Mouse (Mus musculus) 416B (cell line): Measurements from ENCODE around the gene Bnc2.

Experiments
- DNase-seq: peaks from one replicate; pipeline ENCODE4 v3.0.0; 2011; ENCODE audit warnings: low read depth

The Bnc2 gene

GRCm38 (mm10) chr4:84507551-84507950 lies 167.5 kb downstream of the Bnc2 start:
- no peak for DNase-seq

GRCm38 (mm10) chr4:84502581-84503269 lies 172.3 kb downstream of the Bnc2 start:
- no peak for DNase-seq

GRCm38 (mm10) chr4:84500796-84501349 lies 174.2 kb downstream of the Bnc2 start:
- no peak for DNase-seq

- DNase-seq = no peak
Observed at GRCm38 (mm10) chr4:84500259-84500658, 174.8 kb downstream of the Bnc2 start.

- DNase-seq = no peak
Observed at GRCm38 (mm10) chr4:84498469-84498868, 176.6 kb downstream of the Bnc2 start.

DNA sequence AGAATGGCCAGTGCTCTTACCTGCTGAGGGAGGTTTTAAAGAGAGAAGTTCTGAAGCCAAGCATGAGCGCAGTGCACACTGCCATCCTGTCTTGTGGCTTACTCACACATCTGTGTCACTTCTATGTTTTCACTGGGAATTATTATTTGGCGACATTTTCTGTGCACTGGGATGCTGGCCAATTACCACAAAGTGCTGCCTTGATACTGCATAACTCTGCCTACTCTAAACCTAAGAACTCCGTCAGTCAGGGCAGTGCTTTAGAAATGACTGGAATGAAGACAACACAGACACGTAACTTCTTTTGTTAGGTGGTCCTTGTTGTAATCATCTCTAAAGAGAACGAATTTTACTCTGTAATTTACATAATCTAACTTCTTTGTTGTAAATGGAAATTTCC lies 186.8 kb downstream of the Bnc2 start:
- no peak for DNase-seq

- no peak for DNase-seq
Observed at GRCm38 (mm10) chr4:84482680-84483079, 192.4 kb downstream of the Bnc2 start.

GRCm38 (mm10) chr4:84472643-84473042 lies 202.4 kb downstream of the Bnc2 start:
- no peak for DNase-seq

GRCm38 (mm10) chr4:84470106-84470885 lies 204.8 kb downstream of the Bnc2 start:
- DNase-seq = no peak

DNA sequence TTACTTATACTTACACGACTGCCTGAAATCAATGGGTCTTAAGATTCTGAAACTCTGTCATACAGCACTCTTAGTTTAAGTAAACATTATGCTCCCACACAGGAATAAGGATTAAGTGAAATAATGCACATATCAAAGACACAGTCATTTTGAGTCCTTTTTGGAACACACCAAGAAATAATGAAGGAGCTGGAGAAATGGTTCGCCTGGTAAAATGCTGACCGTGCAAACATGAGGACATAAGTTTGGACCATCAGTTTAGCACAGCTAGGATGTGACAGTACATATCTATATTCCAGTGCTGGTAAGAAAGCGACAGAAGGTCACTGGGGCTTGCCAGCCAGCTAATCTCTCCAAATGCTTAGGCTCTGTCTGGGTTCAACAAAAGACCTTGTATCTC lies 205.7 kb downstream of the Bnc2 start:
- DNase-seq = no peak

DNA sequence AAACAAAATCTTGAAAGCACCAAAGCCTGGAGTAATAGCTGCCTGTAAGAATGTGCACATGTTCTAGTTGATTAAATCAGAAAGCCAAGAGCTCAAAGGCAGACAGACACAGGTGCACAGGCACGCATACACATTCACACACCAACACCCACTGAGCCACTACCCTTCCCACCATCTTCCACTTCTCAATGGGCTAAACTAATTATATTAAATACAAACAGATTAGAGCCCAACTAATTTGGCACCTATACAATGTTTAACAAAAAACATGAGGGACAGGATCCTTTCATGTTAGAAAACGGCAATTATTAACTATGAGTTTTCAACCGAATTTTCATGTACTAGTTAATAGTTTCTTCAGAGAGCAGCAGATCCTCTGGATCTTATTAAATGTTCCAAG lies 207.4 kb downstream of the Bnc2 start:
- no peak for DNase-seq

GRCm38 (mm10) chr4:84458218-84458560 lies 216.9 kb downstream of the Bnc2 start:
- DNase-seq = no peak

- DNase-seq = no peak
Observed at GRCm38 (mm10) chr4:84457512-84458217, 217.4 kb downstream of the Bnc2 start.

DNA sequence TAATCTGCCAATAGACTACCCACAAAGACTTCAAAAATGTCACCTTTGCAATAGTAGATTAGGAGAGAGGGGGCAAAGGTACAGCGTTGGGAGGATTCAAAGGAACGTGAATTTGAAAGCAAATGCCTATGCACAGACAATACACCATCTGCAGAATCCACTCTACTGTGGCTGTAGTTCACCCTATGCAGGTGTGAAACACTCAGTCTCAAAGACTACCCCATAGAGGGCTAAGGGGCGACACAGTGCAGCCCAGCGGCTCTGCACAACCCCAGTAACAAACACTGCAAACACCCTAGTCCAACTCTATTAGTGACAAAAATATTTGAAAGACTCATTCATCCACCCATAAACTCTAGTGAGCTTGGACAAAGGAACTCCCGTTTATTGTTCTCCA lies 218.2 kb downstream of the Bnc2 start:
- no peak for DNase-seq

- DNase-seq = no peak
Observed at GRCm38 (mm10) chr4:84456198-84456852, 218.8 kb downstream of the Bnc2 start.

- no peak for DNase-seq
Observed at GRCm38 (mm10) chr4:84454493-84454892, 220.6 kb downstream of the Bnc2 start.

- no peak for DNase-seq
Observed at GRCm38 (mm10) chr4:84453586-84453985, 221.5 kb downstream of the Bnc2 start.

GRCm38 (mm10) chr4:84452642-84453041 lies 222.4 kb downstream of the Bnc2 start:
- no peak for DNase-seq

- DNase-seq = no peak
Observed at GRCm38 (mm10) chr4:84449246-84450005, 225.6 kb downstream of the Bnc2 start.

DNA sequence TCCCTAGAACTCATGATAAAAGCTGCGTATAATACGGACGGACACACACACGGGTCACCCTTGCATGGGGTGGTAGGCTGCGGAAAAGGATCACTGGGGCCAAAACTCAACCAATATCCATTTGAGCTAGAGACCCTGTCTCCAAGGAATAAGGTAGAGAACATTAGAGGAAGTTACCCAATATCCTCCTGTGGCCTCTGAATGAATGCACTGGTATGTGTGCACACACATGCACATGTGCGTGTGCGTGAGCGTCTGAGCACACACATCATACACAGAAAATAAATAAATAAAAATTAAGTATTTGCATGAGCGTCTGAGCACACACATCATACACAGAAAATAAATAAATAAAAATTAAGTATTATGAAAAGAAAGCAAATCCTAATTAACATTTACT lies 241.8 kb downstream of the Bnc2 start:
- DNase-seq = no peak

DNA sequence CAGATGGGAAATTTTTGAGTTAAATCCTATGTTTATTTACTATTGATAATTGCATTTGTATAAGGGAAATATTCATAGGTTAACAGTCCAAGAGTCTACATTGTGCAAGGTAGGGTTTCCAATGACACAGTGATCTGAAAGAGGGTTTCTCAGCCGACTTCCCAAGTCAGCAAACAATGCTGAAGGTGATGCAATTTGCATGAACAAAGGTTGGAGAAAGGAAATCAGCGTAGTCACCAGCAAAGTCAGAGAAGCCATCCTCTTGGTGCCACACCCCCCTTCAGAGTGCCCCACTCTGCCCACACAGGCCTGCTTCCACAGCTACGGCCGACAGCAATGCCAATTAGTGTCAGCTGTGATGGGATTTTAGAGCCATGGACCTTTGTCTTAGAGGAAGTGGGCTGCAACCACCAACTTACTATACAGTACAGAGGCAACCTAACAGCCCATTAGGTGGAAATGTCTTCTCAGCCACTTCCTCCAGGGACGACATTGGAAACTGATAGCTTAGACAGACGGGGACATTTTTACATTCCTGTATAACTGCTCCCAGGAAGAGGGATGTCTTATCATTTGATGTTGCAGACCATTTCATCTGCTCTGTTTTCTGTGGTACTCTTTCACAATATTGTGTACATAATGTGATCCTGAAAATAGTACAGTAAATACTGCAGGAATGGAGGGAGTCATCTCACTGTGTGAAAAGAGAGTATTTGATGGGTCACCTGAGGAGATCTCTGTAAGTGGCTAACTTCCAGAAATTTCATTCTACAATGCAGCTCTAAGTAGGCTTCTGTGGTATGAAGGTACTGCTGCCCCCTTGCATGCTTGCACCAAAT lies 243.2 kb downstream of the Bnc2 start:
- no peak for DNase-seq
